In genomic region chr5:64805873-64806505, GRCm38 (mm10) we compare ENCODE assay signal across 8 mouse cellular contexts. TPM values are rescaled to one million over a fixed set of nuclear protein-coding genes. Genes with fewer than 3 reads are reported as not detected.
A peak's percentile ranks its signal among the peaks of the same experiment; 100 is the strongest.
DNase-seq lines count a peak whose midpoint lies in the region; ATAC-seq and TF ChIP-seq lines count a peak whose summit lies in the region.

No protein-coding gene starts in this region.

- H3K27me3 ChIP-seq in intestine, embryonic 14.5 days (replicated peaks; ENCODE audit: control insufficient read depth, insufficient read depth, low read length): no peaks in the 10 kb centered on the region
- H3K27me3 ChIP-seq in liver, embryonic 16.5 days (ENCODE audit: control insufficient read depth, insufficient read depth, low read depth, low read length): peaks cover 7% of the 10 kb centered on the region
- no peaks in the 10 kb centered on the region for H3K27me3 ChIP-seq in neural tube, embryonic 11.5 days (ENCODE audit: control insufficient read depth, insufficient read depth, low read length)

- H3K4me2 ChIP-seq in intestine, embryonic 14.5 days (ENCODE audit: low read length): peak overlapping the region; percentile 62
- H3K4me2 ChIP-seq in liver, embryonic 16.5 days (ENCODE audit: low read depth, low read length): peak overlapping the region; percentile 76
- H3K4me2 ChIP-seq in neural tube, embryonic 11.5 days (ENCODE audit: low read depth): peak overlapping the region; percentile 75

- peak overlapping the region; percentile 98 for H3K9ac ChIP-seq in intestine, embryonic 14.5 days (ENCODE audit: low read length)
- peak overlapping the region; percentile 73 for H3K9ac ChIP-seq in liver, embryonic 16.5 days (ENCODE audit: low read depth, low read length)
- peak overlapping the region; percentile 52 for H3K9ac ChIP-seq in neural tube, embryonic 11.5 days (ENCODE audit: low read length)

- H3K4me3 ChIP-seq in left cerebral cortex, adult 2 months: peak overlapping the region; percentile 75
- H3K4me3 ChIP-seq in bone marrow macrophage, adult 2 months (ENCODE audit: insufficient read depth, low read length): peak overlapping the region; percentile 34
- H3K4me3 ChIP-seq in intestine, embryonic 14.5 days (ENCODE audit: low read depth, low read length): peak overlapping the region; percentile 81
- peak overlapping the region; percentile 71 for H3K4me3 ChIP-seq in liver, embryonic 16.5 days (ENCODE audit: low read depth, low read length)
- H3K4me3 ChIP-seq in neural tube, embryonic 11.5 days (ENCODE audit: low read depth, low read length): peak overlapping the region; percentile 88

- H3K4me1 ChIP-seq in bone marrow macrophage, adult 2 months (ENCODE audit: control insufficient read depth, insufficient read depth, low read length): peaks cover 33% of the 10 kb centered on the region
- peaks cover 58% of the 10 kb centered on the region for H3K4me1 ChIP-seq in intestine, embryonic 14.5 days (replicated peaks; ENCODE audit: control insufficient read depth, insufficient read depth, low read length)
- peaks cover 61% of the 10 kb centered on the region for H3K4me1 ChIP-seq in liver, embryonic 16.5 days (ENCODE audit: control insufficient read depth, low read depth, low read length)
- H3K4me1 ChIP-seq in neural tube, embryonic 11.5 days (ENCODE audit: control insufficient read depth, insufficient read depth, low read length): peaks cover 34% of the 10 kb centered on the region

- no peak for TF ChIP-seq CTCF in left cerebral cortex, adult 2 months (IDR thresholded peaks at IDR 0.05)
- TF ChIP-seq CTCF in bone marrow macrophage, adult 2 months (IDR thresholded peaks at IDR 0.05; ENCODE audit: low read depth, low read length): no peak

- TF ChIP-seq POLR2A in bone marrow macrophage, adult 2 months (IDR thresholded peaks at IDR 0.05; ENCODE audit: borderline replicate concordance, low read depth, low read length): no peak

- intact Hi-C loops in left cerebral cortex, adult 2 months (cut with DNase I): no loop called here
- intact Hi-C loops in gastrocnemius, postnatal 36 days (cut with DNase I): loop anchor here (5.0 kb wide), 1 partner anchor 224 kb away; no protein-coding TSS in a partner anchor

- peaks cover 12% of the 10 kb centered on the region; the same call in 1 of the 2 replicates for H3K36me3 ChIP-seq in intestine, embryonic 14.5 days (ENCODE audit: control insufficient read depth, insufficient read depth, low read length)
- H3K36me3 ChIP-seq in liver, embryonic 16.5 days (ENCODE audit: control insufficient read depth, insufficient read depth): peaks cover 19% of the 10 kb centered on the region
- no peaks in the 10 kb centered on the region for H3K36me3 ChIP-seq in neural tube, embryonic 11.5 days (ENCODE audit: control insufficient read depth, insufficient read depth, low read length)

- WGBS in intestine, embryonic 14.5 days: under 1% methylated on average over 7 of the region's 7 CpGs
- WGBS in liver, embryonic 16.5 days (ENCODE audit: insufficient replicate concordance): 4% methylated on average over 7 of the region's 7 CpGs
- 0% methylated on average over 7 of the region's 7 CpGs for WGBS in neural tube, embryonic 11.5 days

- H3K27ac ChIP-seq in left cerebral cortex, adult 2 months: peak overlapping the region; percentile 96
- peak overlapping the region; percentile 45 for H3K27ac ChIP-seq in bone marrow macrophage, adult 2 months (ENCODE audit: insufficient read depth, low read depth, low read length)
- peak overlapping the region; percentile 92 for H3K27ac ChIP-seq in intestine, embryonic 14.5 days (ENCODE audit: low read depth)
- H3K27ac ChIP-seq in liver, embryonic 16.5 days (ENCODE audit: low read length): peak overlapping the region; percentile 81
- peak overlapping the region; percentile 85 for H3K27ac ChIP-seq in neural tube, embryonic 11.5 days (ENCODE audit: low read depth, low read length)

- 0 out of 2 replicates have a peak, but pooled peaks have one; percentile 12 for ATAC-seq in intestine, embryonic 14.5 days (replicated peaks; ENCODE audit: low FRiP score, low TSS enrichment, low read depth)
- ATAC-seq in liver, embryonic 16.5 days (ENCODE audit: low read depth): peak; percentile 4
- no peak for ATAC-seq in neural tube, embryonic 11.5 days (ENCODE audit: insufficient read depth, low FRiP score, low TSS enrichment)

- DNase-seq in left cerebral cortex, adult 2 months (ENCODE audit: extremely low spot score in 1 of 2, low spot score in 2 of 2): no peak
- DNase-seq in left cerebral cortex, adult 11 months (ENCODE audit: low spot score): no peak
- peak; percentile 58 for DNase-seq in gastrocnemius, postnatal 36 days
- peak; percentile 81 for DNase-seq in intestine, embryonic 14.5 days (ENCODE audit: low spot score)
- peak; percentile 76 for DNase-seq in neural tube, embryonic 11.5 days (ENCODE audit: low spot score)
- no peak for DNase-seq in frontal cortex, postnatal 25 days (ENCODE audit: low spot score in 2 of 2)

- H3K9me3 ChIP-seq in intestine, embryonic 14.5 days (ENCODE audit: control insufficient read depth, low read length): no peaks in the 10 kb centered on the region
- H3K9me3 ChIP-seq in liver, embryonic 16.5 days (replicated peaks; ENCODE audit: control insufficient read depth, low read length): no peaks in the 10 kb centered on the region
- H3K9me3 ChIP-seq in neural tube, embryonic 11.5 days (ENCODE audit: control insufficient read depth, low read length): no peaks in the 10 kb centered on the region

RNA-seq across cellular contexts. Expression of gene Klf3, which starts 2.8 kb away (rescaled TPM):
- 10 to 100 TPM; 28.4 to 35.8 TPM for total RNA-seq in left cerebral cortex, adult 2 months (2021)
- 52.7 and 61.6 TPM in 2 replicates for polyA plus RNA-seq in bone marrow macrophage, adult 2 months (2012; ENCODE audit: insufficient read depth, insufficient read length, missing spikeins)
- total RNA-seq in gastrocnemius, postnatal 36 days (2021): 10 to 100 TPM; 16.4 to 18.0 TPM
- polyA plus RNA-seq in intestine, embryonic 14.5 days (2014; fragmentation: Nextera tagmentation; extraction: Ambion mirVana): 75.2 and 88.0 TPM in 2 replicates
- 77.7 and 88.9 TPM in 2 replicates for polyA plus RNA-seq in liver, embryonic 16.5 days (2015; fragmentation: Nextera tagmentation; extraction: Ambion mirVana)
- polyA plus RNA-seq in neural tube, embryonic 11.5 days (2014; fragmentation: Nextera tagmentation; extraction: Ambion mirVana): 34.1 and 36.1 TPM in 2 replicates

Comparison
In these comparisons a context has a peak if more than half of its experiments do, and no peak if none do; other contexts are left out.
1. DNase-seq: peak in gastrocnemius, postnatal 36 days (2 of 2), intestine, embryonic 14.5 days (single experiment) and neural tube, embryonic 11.5 days (single experiment); none in left cerebral cortex, adult 2 months (0 of 2), left cerebral cortex, adult 11 months (single experiment) and frontal cortex, postnatal 25 days (0 of 2).
2. H3K27ac ChIP-seq: peak in every context shown above with its lines; median percentile 96 in left cerebral cortex, adult 2 months; 92 in intestine, embryonic 14.5 days; 85 in neural tube, embryonic 11.5 days; 81 in liver, embryonic 16.5 days; 45 in bone marrow macrophage, adult 2 months.
3. H3K4me3 ChIP-seq: peak in every context shown above with its lines; median percentile 88 in neural tube, embryonic 11.5 days; 81 in intestine, embryonic 14.5 days; 75 in left cerebral cortex, adult 2 months; 71 in liver, embryonic 16.5 days; 34 in bone marrow macrophage, adult 2 months.
4. Peak in every context shown above with its lines, with median percentiles within 50 percentile points of each other: H3K4me2 ChIP-seq and H3K9ac ChIP-seq.